ENCODE assay signal across 7 mouse cellular contexts in the genomic region with DNA sequence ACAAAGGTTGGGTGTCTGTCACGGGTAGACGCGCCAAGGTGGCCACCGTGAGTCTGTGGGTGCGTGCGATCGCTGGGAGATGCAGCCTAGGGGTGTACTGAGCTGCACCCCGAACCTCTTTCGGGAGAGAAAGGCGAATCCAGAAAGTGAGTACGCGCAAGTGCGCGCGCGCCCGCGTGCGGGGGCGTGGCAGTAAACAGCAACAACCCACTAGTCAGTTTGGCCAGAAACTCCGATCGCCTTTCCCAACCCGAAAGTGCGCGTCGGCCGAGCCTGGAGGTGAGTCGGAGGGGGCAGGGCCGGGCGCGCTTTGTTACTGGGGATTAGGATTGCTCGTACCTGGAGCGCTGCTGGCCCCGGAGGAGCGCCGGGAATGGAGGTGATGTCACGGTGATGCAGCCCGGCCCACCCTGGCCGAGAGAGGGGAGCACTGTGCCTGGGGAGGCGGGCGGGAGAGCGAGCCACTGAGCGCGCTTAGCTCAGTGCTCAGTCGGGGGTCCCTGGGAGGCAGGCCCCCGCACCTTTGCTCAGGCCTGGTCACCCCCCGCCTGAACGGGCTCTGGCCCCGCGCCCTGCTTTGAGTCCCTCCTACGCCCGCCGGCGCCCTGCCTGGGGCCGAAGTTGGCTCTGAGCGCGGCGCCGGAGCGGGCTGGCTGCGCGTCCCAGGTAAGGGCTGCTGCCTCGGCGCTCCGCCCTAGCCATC. TPM values are rescaled to one million over a fixed set of nuclear protein-coding genes. Genes with fewer than 3 reads are reported as not detected.
A peak's percentile ranks its signal among the peaks of the same experiment; 100 is the strongest.
DNase-seq lines count a peak whose midpoint lies in the region; ATAC-seq lines count a peak whose summit lies in the region.

No protein-coding gene starts in this region.

- H3K9me3 ChIP-seq in hindbrain, embryonic 15.5 days: no peaks in the 10 kb centered on the region
- no peaks in the 10 kb centered on the region for H3K9me3 ChIP-seq in limb, embryonic 15.5 days
- no peaks in the 10 kb centered on the region for H3K9me3 ChIP-seq in midbrain, embryonic 12.5 days

- peak overlapping the region; percentile 54 for H3K4me3 ChIP-seq in hindbrain, embryonic 15.5 days
- peak overlapping the region; percentile 78 for H3K4me3 ChIP-seq in limb, embryonic 15.5 days
- peak overlapping the region; percentile 56 for H3K4me3 ChIP-seq in midbrain, embryonic 12.5 days

- H3K27me3 ChIP-seq in hindbrain, embryonic 15.5 days: peaks cover 49% of the 10 kb centered on the region
- no peaks in the 10 kb centered on the region for H3K27me3 ChIP-seq in limb, embryonic 15.5 days
- peaks cover 69% of the 10 kb centered on the region for H3K27me3 ChIP-seq in midbrain, embryonic 12.5 days

- WGBS in hindbrain, embryonic 15.5 days: 0% methylated on average over 59 of the region's 65 CpGs
- under 1% methylated on average over 65 of the region's 65 CpGs for WGBS in limb, embryonic 15.5 days
- under 1% methylated on average over 58 of the region's 65 CpGs for WGBS in midbrain, embryonic 12.5 days

- H3K27ac ChIP-seq in hindbrain, embryonic 15.5 days (replicated peaks): peak overlapping the region; percentile 61
- H3K27ac ChIP-seq in limb, embryonic 15.5 days: peak overlapping the region; percentile 96
- H3K27ac ChIP-seq in midbrain, embryonic 12.5 days (replicated peaks): 0 out of 2 replicates have a peak overlapping the region, but pooled peaks have one; percentile 20

- H3K36me3 ChIP-seq in hindbrain, embryonic 15.5 days: no peaks in the 10 kb centered on the region
- no peaks in the 10 kb centered on the region for H3K36me3 ChIP-seq in limb, embryonic 15.5 days
- no peaks in the 10 kb centered on the region for H3K36me3 ChIP-seq in midbrain, embryonic 12.5 days

- H3K4me1 ChIP-seq in hindbrain, embryonic 15.5 days (replicated peaks): peaks cover 30% of the 10 kb centered on the region
- peaks cover 33% of the 10 kb centered on the region for H3K4me1 ChIP-seq in limb, embryonic 15.5 days
- peaks cover 33% of the 10 kb centered on the region for H3K4me1 ChIP-seq in midbrain, embryonic 12.5 days

- H3K9ac ChIP-seq in hindbrain, embryonic 15.5 days: peak overlapping the region; percentile 40
- H3K9ac ChIP-seq in limb, embryonic 15.5 days: peak overlapping the region; percentile 72
- peak overlapping the region; percentile 58 for H3K9ac ChIP-seq in midbrain, embryonic 12.5 days (replicated peaks)

- peak overlapping the region; percentile 89 for H3K4me2 ChIP-seq in hindbrain, embryonic 15.5 days
- peak overlapping the region; percentile 95 for H3K4me2 ChIP-seq in limb, embryonic 15.5 days
- peak overlapping the region; percentile 95 for H3K4me2 ChIP-seq in midbrain, embryonic 12.5 days (replicated peaks)

- peak; percentile 60 for DNase-seq in adrenal gland, postnatal 25 days
- peak; percentile 95 to 96 for DNase-seq in cerebellum, postnatal 25 days
- peak; percentile 79 for DNase-seq in gastrocnemius, postnatal 10 days
- DNase-seq in testis, postnatal 14 days (ENCODE audit: low spot score): peak; percentile 48

- ATAC-seq in hindbrain, embryonic 15.5 days (ENCODE audit: low FRiP score, low read depth): peak; percentile 58; the same call in 1 of the 2 replicates
- peak; percentile 65 for ATAC-seq in limb, embryonic 15.5 days (ENCODE audit: insufficient number of reproducible peaks, low FRiP score, low TSS enrichment, low read depth)
- ATAC-seq in midbrain, embryonic 12.5 days (ENCODE audit: low FRiP score, low read depth): 0 out of 2 replicates have a peak, but pooled peaks have one; percentile 38

RNA-seq across cellular contexts. Expression of a gene that starts 0.8 kb away (rescaled TPM):
- total RNA-seq in adrenal gland, postnatal 25 days (2021): 5.4 and 13.9 TPM in 2 replicates
- 10 to 100 TPM; 58.5 to 63.6 TPM for total RNA-seq in gastrocnemius, postnatal 10 days (2021)
- polyA plus RNA-seq in hindbrain, embryonic 15.5 days (2015; fragmentation: Nextera tagmentation; extraction: Ambion mirVana): 8.5 and 11.6 TPM in 2 replicates
- polyA plus RNA-seq in limb, embryonic 15.5 days (2015; fragmentation: Nextera tagmentation; extraction: Ambion mirVana): 38.6 and 41.0 TPM in 2 replicates
- 10.4 and 16.8 TPM in 2 replicates for polyA plus RNA-seq in midbrain, embryonic 12.5 days (2016; fragmentation: Nextera tagmentation; extraction: Ambion mirVana)

RNA-seq across cellular contexts. Expression of a gene that starts 38.1 kb away (rescaled TPM):
- total RNA-seq in adrenal gland, postnatal 25 days (2021): 0.76 and 0.95 TPM in 2 replicates
- 1 to 10 TPM; 1.1 to 1.2 TPM for total RNA-seq in gastrocnemius, postnatal 10 days (2021)
- 1.4 and 1.7 TPM in 2 replicates for polyA plus RNA-seq in hindbrain, embryonic 15.5 days (2015; fragmentation: Nextera tagmentation; extraction: Ambion mirVana)
- 1.8 and 2.9 TPM in 2 replicates for polyA plus RNA-seq in limb, embryonic 15.5 days (2015; fragmentation: Nextera tagmentation; extraction: Ambion mirVana)
- 0.71 and 0.97 TPM in 2 replicates for polyA plus RNA-seq in midbrain, embryonic 12.5 days (2016; fragmentation: Nextera tagmentation; extraction: Ambion mirVana)

RNA-seq across cellular contexts. Expression of a gene that starts 53.0 kb away (rescaled TPM):
- not detected in 2 replicates for total RNA-seq in adrenal gland, postnatal 25 days (2021)
- total RNA-seq in gastrocnemius, postnatal 10 days (2021): not detected
- not detected in 2 replicates for polyA plus RNA-seq in hindbrain, embryonic 15.5 days (2015; fragmentation: Nextera tagmentation; extraction: Ambion mirVana)
- not detected in 2 replicates for polyA plus RNA-seq in limb, embryonic 15.5 days (2015; fragmentation: Nextera tagmentation; extraction: Ambion mirVana)
- polyA plus RNA-seq in midbrain, embryonic 12.5 days (2016; fragmentation: Nextera tagmentation; extraction: Ambion mirVana): not detected in 2 replicates

RNA-seq across cellular contexts. Expression of a gene that starts 56.0 kb away (rescaled TPM):
- not detected in 2 replicates for total RNA-seq in adrenal gland, postnatal 25 days (2021)
- 1 to 10 TPM; 2.2 to 2.5 TPM for total RNA-seq in gastrocnemius, postnatal 10 days (2021)
- polyA plus RNA-seq in hindbrain, embryonic 15.5 days (2015; fragmentation: Nextera tagmentation; extraction: Ambion mirVana): 26.0 and 26.4 TPM in 2 replicates
- polyA plus RNA-seq in limb, embryonic 15.5 days (2015; fragmentation: Nextera tagmentation; extraction: Ambion mirVana): 0.86 and 1.7 TPM in 2 replicates
- polyA plus RNA-seq in midbrain, embryonic 12.5 days (2016; fragmentation: Nextera tagmentation; extraction: Ambion mirVana): 61.0 and 68.5 TPM in 2 replicates

Comparison
In these comparisons a context has a peak if more than half of its experiments do, and no peak if none do; other contexts are left out.
1. Peak in every context shown above with its lines: DNase-seq, ATAC-seq, H3K4me3 ChIP-seq and H3K27ac ChIP-seq.
2. H3K27ac ChIP-seq: peak in every context shown above with its lines; median percentile 96 in limb, embryonic 15.5 days; 61 in hindbrain, embryonic 15.5 days; 20 in midbrain, embryonic 12.5 days.